Mouse (Mus musculus): ENCODE measurements at regions not wholly inside any gene's neighbourhood (a gene's known extent, or its start where the extent isn't known, plus 50 kb on each side); places are given as distances from the start of the nearest gene placed in this dataset.

GRCm38 (mm10) chr12:92818610-92819009 lies 969.7 kb upstream of the Sel1l start:
- no peak overlapping the region for H3K9ac ChIP-seq (ENCODE audit: low read length)
- no peaks in the 10 kb centered on the region for H3K4me1 ChIP-seq (replicated peaks; ENCODE audit: control insufficient read depth, insufficient read depth, low read length)
- no peaks in the 10 kb centered on the region for H3K9me3 ChIP-seq (ENCODE audit: control insufficient read depth, low read length)
- no peaks in the 10 kb centered on the region for H3K36me3 ChIP-seq (ENCODE audit: control insufficient read depth, insufficient read depth, low read length)
- no peak overlapping the region for H3K27ac ChIP-seq (ENCODE audit: low read depth, low read length)
- H3K4me3 ChIP-seq (ENCODE audit: low read depth, low read length): no peak overlapping the region
- H3K4me2 ChIP-seq (ENCODE audit: low read depth, low read length, severe bottlenecking): no peak overlapping the region
- WGBS: 80% methylated on average over 3 of the region's 3 CpGs
- no peaks in the 10 kb centered on the region for H3K27me3 ChIP-seq (ENCODE audit: control insufficient read depth, insufficient read depth, low read length)
- no peak for DNase-seq (ENCODE audit: low spot score)
- ATAC-seq (replicated peaks; ENCODE audit: low FRiP score): no peak

GRCm38 (mm10) chr12:92801121-92801520 lies 952.2 kb upstream of the Sel1l start:
- no peak for ATAC-seq (replicated peaks; ENCODE audit: low FRiP score)
- no peak overlapping the region for H3K4me3 ChIP-seq (ENCODE audit: low read depth, low read length)
- H3K4me1 ChIP-seq (replicated peaks; ENCODE audit: control insufficient read depth, insufficient read depth, low read length): no peaks in the 10 kb centered on the region
- no peaks in the 10 kb centered on the region for H3K27me3 ChIP-seq (ENCODE audit: control insufficient read depth, insufficient read depth, low read length)
- H3K36me3 ChIP-seq (ENCODE audit: control insufficient read depth, insufficient read depth, low read length): no peaks in the 10 kb centered on the region
- H3K9me3 ChIP-seq (ENCODE audit: control insufficient read depth, low read length): no peaks in the 10 kb centered on the region
- no peak for DNase-seq (ENCODE audit: low spot score)
- no peak overlapping the region for H3K9ac ChIP-seq (ENCODE audit: low read length)
- no peak overlapping the region for H3K4me2 ChIP-seq (ENCODE audit: low read depth, low read length, severe bottlenecking)
- 72% methylated on average over 1 of the region's 1 CpGs for WGBS
- no peak overlapping the region for H3K27ac ChIP-seq (ENCODE audit: low read depth, low read length)

GRCm38 (mm10) chr12:92783362-92783761 lies 934.4 kb upstream of the Sel1l start:
- DNase-seq (ENCODE audit: low spot score): no peak
- H3K9ac ChIP-seq (ENCODE audit: low read length): no peak overlapping the region
- H3K27me3 ChIP-seq (ENCODE audit: control insufficient read depth, insufficient read depth, low read length): no peaks in the 10 kb centered on the region
- no peak overlapping the region for H3K4me2 ChIP-seq (ENCODE audit: low read depth, low read length, severe bottlenecking)
- no peak for ATAC-seq (replicated peaks; ENCODE audit: low FRiP score)
- H3K27ac ChIP-seq (ENCODE audit: low read depth, low read length): no peak overlapping the region
- H3K9me3 ChIP-seq (ENCODE audit: control insufficient read depth, low read length): no peaks in the 10 kb centered on the region
- 91% methylated on average over 1 of the region's 1 CpGs for WGBS
- no peaks in the 10 kb centered on the region for H3K4me1 ChIP-seq (replicated peaks; ENCODE audit: control insufficient read depth, insufficient read depth, low read length)
- no peaks in the 10 kb centered on the region for H3K36me3 ChIP-seq (ENCODE audit: control insufficient read depth, insufficient read depth, low read length)
- no peak overlapping the region for H3K4me3 ChIP-seq (ENCODE audit: low read depth, low read length)

GRCm38 (mm10) chr12:92779695-92780292 lies 930.8 kb upstream of the Sel1l start:
- H3K9ac ChIP-seq (ENCODE audit: low read length): no peak overlapping the region
- no peaks in the 10 kb centered on the region for H3K36me3 ChIP-seq (ENCODE audit: control insufficient read depth, insufficient read depth, low read length)
- H3K9me3 ChIP-seq (ENCODE audit: control insufficient read depth, low read length): no peaks in the 10 kb centered on the region
- ATAC-seq (replicated peaks; ENCODE audit: low FRiP score): no peak
- H3K27me3 ChIP-seq (ENCODE audit: control insufficient read depth, insufficient read depth, low read length): no peaks in the 10 kb centered on the region
- no peak for DNase-seq (ENCODE audit: low spot score)
- no peak overlapping the region for H3K4me2 ChIP-seq (ENCODE audit: low read depth, low read length, severe bottlenecking)
- H3K4me3 ChIP-seq (ENCODE audit: low read depth, low read length): no peak overlapping the region
- no peak overlapping the region for H3K27ac ChIP-seq (ENCODE audit: low read depth, low read length)
- 87% methylated on average over 3 of the region's 3 CpGs for WGBS
- H3K4me1 ChIP-seq (replicated peaks; ENCODE audit: control insufficient read depth, insufficient read depth, low read length): no peaks in the 10 kb centered on the region

- Histone ChIP-seq H3K4me3 (ENCODE audit: low read depth, low read length) (no peak overlapping the region), H3K4me1 (replicated peaks; ENCODE audit: control insufficient read depth, insufficient read depth, low read length) (no peaks in the 10 kb centered on the region), H3K9me3 (ENCODE audit: control insufficient read depth, low read length) (no peaks in the 10 kb centered on the region), H3K36me3 (ENCODE audit: control insufficient read depth, insufficient read depth, low read length) (no peaks in the 10 kb centered on the region), H3K27ac (ENCODE audit: low read depth, low read length) (no peak overlapping the region), H3K9ac (ENCODE audit: low read length) (no peak overlapping the region), H3K27me3 (ENCODE audit: control insufficient read depth, insufficient read depth, low read length) (no peaks in the 10 kb centered on the region), H3K4me2 (ENCODE audit: low read depth, low read length, severe bottlenecking) (no peak overlapping the region)
- DNase-seq (ENCODE audit: low spot score) (no peak), ATAC-seq (replicated peaks; ENCODE audit: low FRiP score) (no peak)
- 74% methylated on average over 5 of the region's 5 CpGs for WGBS
These were observed 926.7 kb upstream of the Sel1l start for GRCm38 (mm10) chr12:92775668-92776067.

- H3K4me1 ChIP-seq (replicated peaks; ENCODE audit: control insufficient read depth, insufficient read depth, low read length): no peaks in the 10 kb centered on the region
- 89% methylated on average over 1 of the region's 1 CpGs for WGBS
- ATAC-seq (replicated peaks; ENCODE audit: low FRiP score): no peak
These were observed 899.6 kb upstream of the Sel1l start for GRCm38 (mm10) chr12:92748576-92748975.

GRCm38 (mm10) chr12:92740818-92741217 lies 891.9 kb upstream of the Sel1l start:
- no peak overlapping the region for H3K9ac ChIP-seq (ENCODE audit: low read length)
- H3K4me2 ChIP-seq (ENCODE audit: low read depth, low read length, severe bottlenecking): no peak overlapping the region
- no peak overlapping the region for H3K4me3 ChIP-seq (ENCODE audit: low read depth, low read length)
- H3K36me3 ChIP-seq (ENCODE audit: control insufficient read depth, insufficient read depth, low read length): no peaks in the 10 kb centered on the region
- WGBS: 91% methylated on average over 3 of the region's 3 CpGs
- no peak overlapping the region for H3K27ac ChIP-seq (ENCODE audit: low read depth, low read length)
- H3K4me1 ChIP-seq (replicated peaks; ENCODE audit: control insufficient read depth, insufficient read depth, low read length): no peaks in the 10 kb centered on the region
- no peaks in the 10 kb centered on the region for H3K27me3 ChIP-seq (ENCODE audit: control insufficient read depth, insufficient read depth, low read length)
- no peaks in the 10 kb centered on the region for H3K9me3 ChIP-seq (ENCODE audit: control insufficient read depth, low read length)
- no peak for DNase-seq (ENCODE audit: low spot score)
- ATAC-seq (replicated peaks; ENCODE audit: low FRiP score): no peak

More at GRCm38 (mm10) chr12:92748576-92748975, 899.6 kb upstream of the Sel1l start:
- Histone ChIP-seq H3K4me2 (ENCODE audit: low read depth, low read length, severe bottlenecking) (no peak overlapping the region), H3K27ac (ENCODE audit: low read depth, low read length) (no peak overlapping the region), H3K9me3 (ENCODE audit: control insufficient read depth, low read length) (no peaks in the 10 kb centered on the region), H3K36me3 (ENCODE audit: control insufficient read depth, insufficient read depth, low read length) (no peaks in the 10 kb centered on the region), H3K9ac (ENCODE audit: low read length) (no peak overlapping the region), H3K27me3 (ENCODE audit: control insufficient read depth, insufficient read depth, low read length) (no peaks in the 10 kb centered on the region), H3K4me3 (ENCODE audit: low read depth, low read length) (no peak overlapping the region)
- DNase-seq (ENCODE audit: low spot score): no peak

GRCm38 (mm10) chr12:92739196-92739595 lies 890.2 kb upstream of the Sel1l start:
- DNase-seq (ENCODE audit: low spot score): no peak
- Histone ChIP-seq H3K9me3 (ENCODE audit: control insufficient read depth, low read length) (no peaks in the 10 kb centered on the region), H3K36me3 (ENCODE audit: control insufficient read depth, insufficient read depth, low read length) (no peaks in the 10 kb centered on the region), H3K4me1 (replicated peaks; ENCODE audit: control insufficient read depth, insufficient read depth, low read length) (no peaks in the 10 kb centered on the region), H3K27me3 (ENCODE audit: control insufficient read depth, insufficient read depth, low read length) (no peaks in the 10 kb centered on the region), H3K4me2 (ENCODE audit: low read depth, low read length, severe bottlenecking) (no peak overlapping the region), H3K9ac (ENCODE audit: low read length) (no peak overlapping the region), H3K4me3 (ENCODE audit: low read depth, low read length) (no peak overlapping the region), H3K27ac (ENCODE audit: low read depth, low read length) (no peak overlapping the region)
- 85% methylated on average over 3 of the region's 3 CpGs for WGBS
- ATAC-seq (replicated peaks; ENCODE audit: low FRiP score): no peak

- no peak for DNase-seq (ENCODE audit: low spot score)
- no peaks in the 10 kb centered on the region for H3K36me3 ChIP-seq (ENCODE audit: control insufficient read depth, insufficient read depth, low read length)
- no peak for ATAC-seq (replicated peaks; ENCODE audit: low FRiP score)
- H3K9me3 ChIP-seq (ENCODE audit: control insufficient read depth, low read length): no peaks in the 10 kb centered on the region
- no peaks in the 10 kb centered on the region for H3K27me3 ChIP-seq (ENCODE audit: control insufficient read depth, insufficient read depth, low read length)
- no peak overlapping the region for H3K4me3 ChIP-seq (ENCODE audit: low read depth, low read length)
- WGBS: 77% methylated on average over 12 of the region's 12 CpGs
- no peak overlapping the region for H3K9ac ChIP-seq (ENCODE audit: low read length)
- H3K4me1 ChIP-seq (replicated peaks; ENCODE audit: control insufficient read depth, insufficient read depth, low read length): no peaks in the 10 kb centered on the region
- H3K27ac ChIP-seq (ENCODE audit: low read depth, low read length): no peak overlapping the region
- no peak overlapping the region for H3K4me2 ChIP-seq (ENCODE audit: low read depth, low read length, severe bottlenecking)
These were observed 888.8 kb upstream of the Sel1l start for GRCm38 (mm10) chr12:92737623-92738370.
